Mouse (Mus musculus): ENCODE measurements around the gene 3425401B19Rik. TPM values are rescaled to one million over a fixed set of nuclear protein-coding genes. Genes with fewer than 3 reads are reported as not detected.

Gene 3425401B19Rik
- 0.07 TPM for polyA plus RNA-seq (2014; fragmentation: Illumina TruSeq; extraction: RNeasy Lipid Tissue Mini Kit (QIAGEN cat#74804); ENCODE audit: low replicate concordance)

GRCm38 (mm10) chr14:32685124-32685826, at the start of gene 3425401B19Rik:
Gene 3425401B19Rik, minus strand, starts transcription at chr14:32685293.

Other genes with a start within 250 kb of the 3425401B19Rik start
- not detected for gene Slc18a3, start 220.4 kb downstream of the 3425401B19Rik start, polyA plus RNA-seq (2014; fragmentation: Illumina TruSeq; extraction: RNeasy Lipid Tissue Mini Kit (QIAGEN cat#74804); ENCODE audit: low replicate concordance)
- gene Chat, start 219.3 kb downstream of the 3425401B19Rik start, polyA plus RNA-seq (2014; fragmentation: Illumina TruSeq; extraction: RNeasy Lipid Tissue Mini Kit (QIAGEN cat#74804); ENCODE audit: low replicate concordance): 0.19 TPM
- gene Ercc6, start 171.8 kb downstream of the 3425401B19Rik start, polyA plus RNA-seq (2014; fragmentation: Illumina TruSeq; extraction: RNeasy Lipid Tissue Mini Kit (QIAGEN cat#74804); ENCODE audit: low replicate concordance): 9.9 TPM
- not detected for gene Prrxl1, start 85.9 kb downstream of the 3425401B19Rik start, polyA plus RNA-seq (2014; fragmentation: Illumina TruSeq; extraction: RNeasy Lipid Tissue Mini Kit (QIAGEN cat#74804); ENCODE audit: low replicate concordance)
- 1.5 TPM for gene Tmem273, start 100.7 kb upstream of the 3425401B19Rik start, polyA plus RNA-seq (2014; fragmentation: Illumina TruSeq; extraction: RNeasy Lipid Tissue Mini Kit (QIAGEN cat#74804); ENCODE audit: low replicate concordance)
- gene Fam170b, start 148.7 kb upstream of the 3425401B19Rik start, polyA plus RNA-seq (2014; fragmentation: Illumina TruSeq; extraction: RNeasy Lipid Tissue Mini Kit (QIAGEN cat#74804); ENCODE audit: low replicate concordance): not detected
- gene Vstm4, start 171.5 kb upstream of the 3425401B19Rik start, polyA plus RNA-seq (2014; fragmentation: Illumina TruSeq; extraction: RNeasy Lipid Tissue Mini Kit (QIAGEN cat#74804); ENCODE audit: low replicate concordance): 4.0 TPM

Measured in small intestine, adult 10 weeks (tissue).